Mouse (Mus musculus) forelimb bud, embryonic 11.5 days (tissue): Measurements from ENCODE around the gene Cstf2t.
A peak's percentile ranks its signal among the peaks of the same experiment; 100 is the strongest.

ENCODE experiments used
- DNase-seq: peaks from one replicate; pipeline ENCODE4 v3.0.0-alpha.2; 2012; ENCODE audit warnings: low read depth, low spot score

The Cstf2t gene

DNA sequence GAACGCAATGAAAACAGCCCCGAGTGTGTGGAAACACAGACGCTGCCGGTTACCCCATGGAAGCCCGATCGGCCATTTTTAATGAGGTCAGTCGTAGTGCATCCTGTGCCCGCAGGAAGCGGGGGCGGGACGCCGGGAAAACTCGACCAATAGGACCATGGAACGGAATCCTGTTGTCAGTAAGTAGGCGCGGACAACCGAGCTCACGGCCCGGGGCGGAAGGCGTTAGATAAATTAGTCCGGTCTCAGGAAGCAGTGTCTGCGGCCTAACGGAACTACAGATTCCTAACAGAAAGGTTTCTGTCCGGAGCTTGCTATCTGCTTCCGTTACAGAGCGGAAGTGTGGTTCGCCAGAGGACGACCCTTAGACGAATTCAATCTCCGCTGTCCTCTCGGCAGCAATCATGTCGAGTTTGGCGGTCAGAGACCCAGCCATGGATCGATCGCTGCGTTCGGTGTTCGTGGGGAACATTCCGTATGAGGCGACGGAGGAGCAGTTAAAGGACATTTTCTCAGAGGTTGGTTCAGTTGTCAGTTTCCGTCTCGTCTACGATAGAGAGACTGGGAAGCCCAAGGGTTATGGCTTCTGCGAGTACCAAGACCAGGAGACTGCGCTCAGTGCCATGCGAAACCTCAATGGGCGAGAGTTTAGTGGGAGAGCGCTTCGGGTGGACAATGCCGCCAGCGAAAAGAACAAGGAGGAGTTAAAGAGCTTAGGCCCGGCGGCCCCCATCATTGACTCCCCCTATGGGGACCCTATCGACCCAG, at the start of gene Cstf2t:
Gene Cstf2t, plus strand, starts transcription at position 176 of the 768 bp plus-strand sequence.
- peak; percentile 98 for DNase-seq

DNA sequence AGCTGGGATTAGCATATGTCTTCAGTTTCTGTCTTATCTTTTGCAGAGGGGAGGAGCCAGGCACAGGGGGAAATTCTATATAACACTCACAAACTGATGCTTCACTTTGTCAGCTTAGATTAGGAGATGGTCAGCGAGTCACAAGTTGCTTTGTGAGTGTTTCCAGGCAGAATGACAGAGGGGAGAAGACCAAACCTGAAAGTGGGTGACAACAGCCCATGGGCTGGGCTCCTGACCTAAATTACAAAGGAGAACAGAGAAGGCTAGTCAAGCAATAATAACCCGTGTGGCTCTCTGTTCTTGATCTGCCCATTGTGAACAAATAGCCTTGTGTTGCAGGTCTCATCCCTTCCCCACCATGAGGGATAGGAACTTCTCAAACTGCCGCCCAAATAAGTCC, 43.7 kb upstream of the Cstf2t start:
- DNase-seq, result no peak

DNA sequence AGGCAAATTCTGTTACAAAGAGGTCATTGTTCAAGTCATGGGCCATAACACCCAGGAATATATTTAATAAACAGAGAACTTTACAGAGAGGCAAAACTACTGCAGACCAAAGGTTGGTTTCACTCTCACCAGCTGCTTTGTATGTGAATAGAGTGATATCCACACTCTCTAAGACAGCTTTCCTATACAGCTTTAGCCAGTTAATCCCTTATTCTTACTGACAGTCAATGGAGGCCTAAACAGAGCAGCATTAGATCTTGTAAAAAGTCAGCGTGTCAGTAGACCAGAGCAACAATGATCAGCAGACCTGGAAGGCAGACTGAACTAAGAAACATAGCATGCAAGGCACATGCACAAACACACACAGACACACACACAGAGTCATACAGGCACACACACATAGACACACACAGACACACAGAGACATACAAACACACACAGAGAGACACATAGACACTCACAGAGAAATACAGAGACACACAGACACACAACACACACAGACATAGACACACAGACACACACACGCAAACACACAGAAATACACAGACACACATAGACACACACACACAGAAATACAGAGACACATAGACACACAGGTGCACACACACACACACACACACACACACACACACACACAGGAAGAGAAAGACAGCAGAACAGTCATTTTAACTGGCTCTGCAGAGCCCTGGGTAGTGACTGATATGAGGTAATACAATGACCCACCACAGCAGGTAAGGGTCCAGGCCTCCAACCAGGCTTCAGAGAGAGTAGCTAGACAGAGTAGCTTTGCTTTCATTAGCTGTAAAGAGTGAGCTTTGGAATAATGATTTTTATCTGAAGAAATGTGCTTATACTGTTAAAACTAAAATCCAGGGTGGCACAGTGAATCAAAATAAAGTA, 41.4 kb upstream of the Cstf2t start:
- DNase-seq, result no peak

DNA sequence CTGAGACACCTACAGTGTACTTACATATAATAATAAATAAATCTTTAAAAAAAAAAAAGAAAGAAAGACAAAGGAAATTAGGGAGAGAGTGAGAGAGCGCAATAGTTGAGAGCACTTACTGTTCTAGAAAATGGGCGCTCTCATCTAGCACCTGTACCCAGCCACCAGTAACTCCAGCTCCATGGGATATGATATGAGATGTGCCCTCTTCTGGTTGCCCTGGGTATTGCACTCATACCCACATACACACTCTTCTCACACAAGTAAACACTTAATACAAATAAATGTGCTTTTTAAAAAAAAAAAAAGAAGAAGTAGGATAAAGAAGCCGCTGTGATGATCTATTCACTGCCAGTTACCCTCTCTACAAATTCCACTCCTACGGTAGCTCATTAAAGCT, 36.0 kb upstream of the Cstf2t start:
- no peak for DNase-seq

DNA sequence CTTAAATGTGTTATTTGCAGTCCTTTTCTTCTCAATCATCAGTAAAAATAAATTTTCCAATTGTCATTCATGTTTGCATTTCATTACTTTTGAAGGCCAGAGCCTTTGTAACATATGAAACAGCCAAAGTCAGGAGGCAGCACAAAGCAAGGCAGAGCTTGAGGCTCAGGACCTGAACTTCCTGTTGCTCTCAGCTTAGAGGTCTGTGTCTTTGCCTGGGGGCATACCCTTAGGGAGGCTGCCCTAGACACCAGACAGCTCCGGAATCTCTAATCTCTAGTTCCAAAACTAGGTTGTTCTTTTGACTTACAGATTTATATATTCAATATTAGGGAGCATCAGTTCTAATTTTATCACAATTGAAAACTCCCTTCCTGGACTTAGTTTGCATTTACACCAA, 17.9 kb upstream of the Cstf2t start:
- DNase-seq, result no peak

DNA sequence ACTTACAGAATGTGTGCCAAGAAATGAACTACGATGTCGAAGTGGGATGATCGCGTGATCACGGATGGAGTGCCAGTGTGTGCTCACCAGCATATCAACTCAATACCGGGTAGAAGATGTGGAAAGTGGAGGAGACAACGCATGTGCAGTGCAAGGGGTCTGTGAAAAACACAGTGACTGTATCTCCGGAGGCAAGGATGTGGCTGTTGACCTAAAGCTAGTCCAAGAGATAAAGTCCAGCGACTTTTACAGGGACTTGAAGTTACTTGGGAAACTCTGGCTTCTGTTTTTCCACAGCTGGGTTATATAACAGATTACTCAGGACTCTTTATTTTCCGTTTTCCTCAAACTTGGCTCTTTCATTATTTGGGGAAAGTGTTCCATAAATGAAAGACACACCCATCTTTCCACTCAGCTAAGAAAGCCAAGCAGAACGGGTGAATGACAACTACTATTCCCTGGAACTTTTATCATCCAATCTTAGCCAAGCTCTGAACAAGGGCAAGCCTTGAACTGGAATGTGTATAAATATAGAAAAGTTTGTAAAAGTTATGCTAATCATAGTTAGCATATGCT, 17.3 kb upstream of the Cstf2t start:
- DNase-seq, result no peak

DNA sequence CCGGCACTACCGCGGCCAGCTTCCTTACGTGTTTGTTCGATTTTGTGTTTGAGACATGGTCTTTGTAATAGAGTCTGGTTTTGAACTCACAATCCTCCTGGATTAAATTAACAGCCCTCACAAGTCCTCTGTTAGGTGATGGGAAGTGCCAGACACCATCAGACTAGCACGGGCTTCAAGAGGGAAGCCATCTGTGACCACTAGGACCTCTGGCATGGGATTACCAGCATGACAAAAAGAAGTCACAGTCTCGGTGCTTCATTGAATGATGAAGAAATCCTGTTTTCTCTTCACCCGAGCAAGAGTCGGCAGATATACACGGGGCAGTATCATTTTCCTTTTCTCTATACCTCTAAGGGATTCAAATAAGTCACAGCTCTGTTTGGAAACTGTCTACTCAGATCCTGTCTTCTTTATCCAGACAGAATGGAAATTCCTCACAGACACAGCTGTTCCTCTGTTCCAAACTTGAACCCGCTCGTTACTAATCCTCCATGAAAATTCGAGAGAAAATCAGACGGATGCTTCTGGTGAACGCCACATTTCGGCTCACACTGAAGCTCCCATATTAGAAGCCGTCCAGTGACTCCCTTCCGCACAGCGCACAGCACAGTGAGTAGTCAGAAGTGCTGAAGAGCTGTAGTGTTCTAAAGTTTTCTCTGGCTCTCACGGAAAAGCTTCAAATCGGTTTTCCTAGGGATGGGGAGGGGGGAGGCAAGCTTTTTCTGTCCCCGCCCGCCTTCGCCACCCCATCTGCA, 8.5 kb upstream of the Cstf2t start:
- DNase-seq, result no peak

DNA sequence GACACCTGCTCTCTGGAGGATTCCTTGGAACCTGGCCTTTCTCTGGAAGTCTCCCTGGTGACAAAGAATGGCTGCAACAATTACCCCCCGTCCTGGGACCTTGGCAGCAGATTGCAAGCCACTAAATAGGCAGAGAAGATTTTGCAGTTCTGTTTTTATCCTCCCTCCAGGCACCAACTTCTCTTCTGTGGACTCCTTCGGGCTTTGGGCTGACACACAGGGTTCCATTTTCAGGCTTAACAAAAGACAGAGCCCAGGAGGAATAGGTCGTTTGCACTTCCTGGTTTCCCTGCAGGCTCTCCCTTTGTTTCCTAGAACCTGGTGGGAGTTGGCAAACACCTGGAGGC, 7.9 kb upstream of the Cstf2t start:
- no peak for DNase-seq

DNA sequence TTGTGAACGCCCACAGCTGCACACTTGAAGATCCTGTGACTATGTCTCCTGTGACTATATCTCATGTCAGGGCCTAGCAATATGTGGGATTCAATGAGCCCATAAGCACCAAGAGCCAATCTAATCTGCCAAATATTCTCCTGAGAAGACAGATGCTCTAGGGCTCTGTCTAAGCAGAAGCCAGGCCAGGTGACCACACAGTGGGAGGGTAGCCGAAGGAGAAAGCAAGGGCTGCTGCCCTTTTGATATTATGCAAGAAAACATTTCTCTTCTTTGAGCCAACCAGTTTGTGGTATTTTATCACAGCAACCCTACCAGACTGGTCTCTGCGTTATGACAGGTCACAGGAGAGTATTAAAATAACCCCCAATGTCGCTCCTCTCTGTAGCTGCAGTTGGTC, 6.5 kb upstream of the Cstf2t start:
- no peak for DNase-seq

DNA sequence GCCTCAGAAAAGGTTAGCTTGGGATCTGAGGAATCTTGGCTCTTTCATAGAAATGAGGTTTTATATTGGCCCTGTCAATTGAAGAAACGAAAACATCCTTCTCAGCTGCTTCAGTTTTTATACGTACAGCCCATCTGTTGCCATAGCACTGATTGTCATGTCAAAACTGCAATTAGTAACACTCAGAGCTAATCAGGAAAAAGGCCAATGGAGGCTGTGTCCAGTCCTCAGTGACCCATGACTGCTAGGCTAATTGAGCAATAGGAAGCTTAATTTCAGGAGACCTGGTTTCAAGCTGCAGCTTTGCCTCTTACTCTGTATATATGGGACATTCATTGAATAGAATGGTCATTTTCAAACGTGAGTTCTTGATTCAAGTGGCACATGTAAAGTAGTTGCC, 4.4 kb upstream of the Cstf2t start:
- no peak for DNase-seq

DNA sequence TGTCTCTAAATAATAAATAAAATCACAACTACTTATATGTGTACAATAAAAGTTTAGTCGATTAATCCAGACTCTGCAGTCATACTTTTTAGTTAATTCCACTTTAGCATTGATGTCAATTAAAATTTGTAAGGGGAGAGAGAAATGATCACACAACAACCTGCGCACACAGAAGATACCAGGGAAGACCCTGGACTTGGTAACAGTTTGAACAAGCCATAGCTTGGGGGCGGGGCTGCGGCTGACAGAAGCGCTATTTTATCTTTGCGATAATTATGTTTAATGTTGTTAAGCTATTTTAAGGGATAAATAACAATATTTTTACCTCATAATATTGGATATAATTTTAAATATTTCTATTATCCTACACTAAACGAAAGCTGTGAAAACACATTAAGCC, 411 bp upstream of the Cstf2t start:
- no peak for DNase-seq

DNA sequence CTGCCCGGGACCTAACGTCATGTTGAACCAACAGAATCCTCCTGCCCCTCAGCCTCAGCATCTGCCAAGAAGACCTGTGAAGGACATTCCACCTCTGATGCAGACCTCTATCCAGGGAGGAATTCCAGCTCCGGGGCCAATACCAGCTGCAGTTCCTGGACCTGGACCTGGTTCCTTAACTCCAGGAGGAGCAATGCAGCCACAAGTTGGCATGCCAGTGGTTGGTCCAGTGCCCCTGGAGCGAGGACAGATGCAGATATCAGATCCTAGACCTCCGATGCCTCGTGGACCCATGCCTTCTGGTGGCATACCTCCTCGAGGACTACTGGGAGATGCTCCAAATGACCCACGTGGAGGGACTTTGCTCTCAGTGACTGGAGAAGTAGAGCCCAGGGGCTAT, 1.1 kb downstream of the Cstf2t start:
- DNase-seq, result no peak

DNA sequence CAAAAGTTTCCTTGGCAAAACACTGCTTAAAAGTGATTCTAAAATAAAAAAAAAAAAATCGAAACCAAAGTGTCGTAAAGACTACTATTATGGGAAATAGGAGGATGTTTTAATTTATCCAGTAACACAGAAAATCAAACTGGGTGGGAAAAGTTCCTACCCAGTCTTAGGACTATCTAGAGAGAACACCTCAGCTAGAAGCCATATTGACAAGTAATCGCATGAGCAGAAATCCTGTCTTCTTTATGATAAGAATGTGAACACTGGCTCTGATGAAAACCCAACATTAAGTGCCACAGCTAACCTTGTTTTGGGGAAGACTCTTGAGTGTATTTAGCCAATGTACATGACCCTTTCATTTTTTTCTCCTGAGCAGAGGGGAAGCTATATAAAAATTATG, 15.2 kb downstream of the Cstf2t start:
- no peak for DNase-seq

DNA sequence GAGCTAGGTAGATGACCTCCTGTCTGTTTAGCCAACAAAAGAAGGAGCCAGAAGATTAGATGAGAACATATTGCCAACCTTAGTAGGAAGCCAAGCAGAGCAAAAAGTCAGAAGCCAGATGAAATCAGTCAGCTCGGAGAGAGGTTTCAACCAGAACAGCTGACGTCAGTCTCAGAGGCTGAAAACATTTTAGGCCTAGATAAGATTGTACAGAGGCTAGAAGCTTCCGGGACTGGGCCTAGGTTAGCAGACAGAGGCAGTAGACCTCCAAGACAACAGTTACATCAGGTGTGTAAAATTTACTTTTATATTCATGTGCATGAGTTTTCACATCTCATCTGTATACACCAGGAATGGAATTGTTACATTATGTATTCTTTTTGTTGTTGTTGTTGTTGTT, 16.7 kb downstream of the Cstf2t start:
- DNase-seq, result no peak

DNA sequence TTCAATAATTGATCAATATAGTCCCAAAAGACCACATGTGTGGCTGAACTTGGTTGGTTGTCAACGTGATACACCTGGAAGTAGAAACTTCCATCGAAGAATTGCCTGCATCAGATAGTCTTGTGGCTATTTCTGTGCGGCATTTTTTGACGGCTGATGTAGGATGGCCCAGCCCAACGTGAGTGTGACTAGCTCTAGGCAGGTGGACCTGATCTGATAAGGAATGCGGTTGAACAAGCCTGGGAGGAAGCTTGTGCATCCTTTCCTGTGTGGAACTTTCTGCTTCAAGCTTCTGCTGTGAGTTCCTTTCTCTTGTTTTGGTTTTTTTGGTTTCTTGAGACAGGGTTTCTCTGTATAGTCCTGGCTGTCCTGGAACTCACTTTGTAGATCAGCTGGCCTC, 22.1 kb downstream of the Cstf2t start:
- no peak for DNase-seq

DNA sequence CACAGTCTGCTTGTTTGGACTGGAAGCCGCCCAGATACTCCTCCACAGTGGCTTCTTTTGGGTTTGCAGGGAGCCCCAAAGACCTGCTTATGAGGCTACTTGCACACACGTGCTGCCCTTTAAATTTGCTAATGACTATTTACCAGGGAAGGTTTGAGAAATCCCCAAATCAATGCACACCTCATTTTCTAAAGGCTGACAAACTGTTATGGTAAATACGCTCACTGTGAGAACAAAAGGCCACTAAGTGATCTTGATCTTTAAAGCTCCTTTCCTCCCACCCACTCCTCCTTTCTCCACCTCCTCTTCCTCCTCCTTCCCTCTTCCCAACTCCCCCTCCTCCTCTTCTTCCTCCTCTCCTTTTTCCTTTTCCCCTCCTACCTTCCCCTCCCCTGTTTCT, 23.4 kb downstream of the Cstf2t start:
- DNase-seq, result no peak

DNA sequence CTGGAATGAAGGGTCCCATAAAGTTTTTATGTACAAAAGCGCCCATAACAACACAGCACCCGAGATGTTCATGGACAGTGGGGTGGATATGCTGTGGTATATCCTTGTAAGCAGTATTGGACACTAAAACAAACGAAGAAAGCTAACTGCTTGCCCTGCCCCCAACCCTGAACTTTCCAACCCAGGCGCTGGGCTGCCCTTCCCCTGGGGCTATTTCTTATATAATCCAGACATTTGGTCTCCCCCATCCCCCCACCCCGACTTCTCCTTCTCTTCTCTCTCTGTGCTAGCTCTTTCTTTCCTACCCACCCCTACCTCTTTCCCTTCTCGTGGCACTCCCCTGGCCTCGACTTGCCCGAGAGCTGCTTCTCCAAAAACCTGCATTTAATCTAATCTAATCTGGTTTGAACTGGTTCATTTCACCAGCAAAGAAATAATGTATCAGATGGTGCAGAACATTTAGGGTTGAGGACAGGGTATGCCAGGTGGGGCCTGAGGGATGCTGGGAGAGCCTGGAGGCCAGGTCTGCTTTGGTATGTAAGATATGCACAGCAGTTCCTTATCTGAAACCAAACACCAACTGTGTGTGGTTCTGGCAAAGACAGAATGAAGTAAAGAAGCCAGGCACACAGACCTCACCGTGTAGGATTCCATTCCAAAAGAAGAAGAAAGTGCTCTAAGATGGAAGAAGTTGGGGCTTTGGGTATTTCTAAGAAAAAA, 24.4 kb downstream of the Cstf2t start:
- DNase-seq, result peak; percentile 23

DNA sequence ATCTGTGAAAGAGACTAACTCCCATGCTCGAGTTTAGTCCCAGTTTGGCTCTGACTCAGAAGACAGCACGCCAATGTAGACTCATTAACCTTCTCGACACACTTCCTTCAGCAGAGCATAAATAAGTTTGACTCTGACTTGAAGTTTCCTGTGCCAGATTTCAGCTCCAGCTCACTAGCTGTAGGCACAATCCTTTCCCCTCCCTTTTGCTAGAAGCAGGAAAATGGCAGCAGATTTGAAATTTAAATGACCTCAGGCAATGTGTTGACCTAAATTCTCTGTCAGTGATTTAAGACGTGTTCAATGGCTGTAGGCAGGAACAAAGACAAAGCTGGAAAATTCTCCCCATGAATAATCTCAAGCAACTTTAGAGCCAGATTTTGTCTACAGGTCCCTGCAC, 32.1 kb downstream of the Cstf2t start:
- DNase-seq, result peak; percentile 10

DNA sequence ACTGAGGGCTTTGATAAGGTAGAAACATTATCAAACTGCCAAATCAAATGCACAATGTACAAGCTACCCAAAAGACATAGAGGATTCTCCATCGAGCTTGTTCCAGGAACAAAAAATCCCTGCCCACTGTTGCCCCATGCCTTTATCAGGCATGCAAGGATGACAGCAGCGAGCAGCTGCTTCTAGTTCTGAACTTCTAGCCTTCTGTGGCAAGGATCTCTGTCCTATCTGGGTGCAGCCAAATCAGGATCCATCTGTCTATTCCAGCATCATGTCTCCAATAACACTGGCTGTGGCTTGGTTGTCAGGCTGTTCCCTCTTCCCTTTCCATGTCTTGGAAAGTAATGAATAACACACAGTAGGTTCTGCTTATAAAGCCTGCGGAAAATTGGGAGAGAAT, 42.0 kb downstream of the Cstf2t start:
- DNase-seq, result no peak

DNA sequence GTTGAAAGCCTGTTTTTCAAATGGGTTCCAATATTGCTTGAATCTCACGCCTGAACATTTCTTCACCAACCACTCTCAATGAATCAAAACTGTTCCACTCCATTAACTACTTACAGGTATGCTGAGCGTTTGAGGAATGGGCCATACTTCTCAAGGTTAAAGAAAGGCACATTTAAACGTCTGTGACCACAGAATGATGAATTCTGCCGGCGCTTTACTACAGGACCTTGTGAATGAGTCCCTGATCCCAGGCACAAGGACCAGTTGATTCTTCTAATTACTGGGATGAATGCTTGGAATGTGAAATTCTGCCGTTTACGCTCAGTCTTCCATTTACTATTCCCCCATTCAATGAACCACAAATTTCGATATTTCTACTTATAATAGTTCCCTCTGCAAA, 50.0 kb downstream of the Cstf2t start:
- DNase-seq, result peak; percentile 14

DNA sequence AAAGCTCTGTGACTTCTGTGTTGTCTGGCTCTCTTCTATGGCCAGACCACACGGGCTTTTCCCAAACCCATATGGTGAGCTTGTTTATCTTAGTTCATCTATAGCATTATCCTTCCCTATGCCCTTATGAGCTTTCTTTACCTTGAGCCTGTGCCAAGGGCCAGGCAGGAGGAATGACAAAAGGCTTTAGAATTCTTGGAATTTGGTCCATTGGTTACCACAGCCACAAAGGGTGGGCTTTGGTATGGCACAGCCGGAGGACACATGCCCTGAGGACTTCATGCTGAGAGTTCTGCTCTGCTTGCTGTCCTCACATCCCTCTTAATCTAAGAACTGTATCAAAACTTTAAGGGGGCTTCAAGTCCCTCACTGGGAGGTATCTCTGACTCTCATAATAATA, 53.7 kb downstream of the Cstf2t start:
- DNase-seq, result no peak
